Mouse (Mus musculus) intestine, postnatal 0 days (tissue): Measurements from ENCODE around the gene Ascc3. TPM values are rescaled to one million over a fixed set of nuclear protein-coding genes. Genes with fewer than 3 reads are reported as not detected.

Source experiments
- ATAC-seq: fragments of 200-750 bp; cut with Nextera tagmentation; 2 replicates; pipeline ENCODE4 v1.8.0; 2017; ENCODE audit warnings: mild to moderate bottlenecking, moderate TSS enrichment, moderate library complexity
- H3K27ac ChIP-seq: fragments of 300-500 bp; sonication (generic); 2 replicates; pipeline ENCODE4 v1.5.1; 2014; ENCODE audit warnings: mild to moderate bottlenecking, low read depth, low read length, moderate library complexity
- H3K27me3 ChIP-seq: fragments of 300-500 bp; sonication (generic); replicated peaks from 2 replicates; pipeline ENCODE4 v1.6.1; 2014; ENCODE audit warnings: low read length, mixed read lengths; ENCODE audit not compliant: control insufficient read depth, insufficient read depth
- H3K36me3 ChIP-seq: fragments of 300-500 bp; sonication (generic); 2 replicates; pipeline ENCODE4 v1.6.1; 2014; ENCODE audit warnings: mild to moderate bottlenecking, moderate library complexity; ENCODE audit not compliant: control insufficient read depth, insufficient read depth
- H3K4me1 ChIP-seq: fragments of 300-500 bp; sonication (generic); replicated peaks from 2 replicates; pipeline ENCODE4 v1.6.1; 2014; ENCODE audit warnings: antibody characterized with exemption, low read length, mixed read lengths; ENCODE audit not compliant: control insufficient read depth, insufficient read depth
- H3K4me2 ChIP-seq: fragments of 300-500 bp; sonication (generic); replicated peaks from 2 replicates; pipeline ENCODE4 v1.6.1; 2014; ENCODE audit warnings: low read depth, mild to moderate bottlenecking, moderate library complexity
- H3K4me3 ChIP-seq: fragments of 300-500 bp; sonication (generic); 2 replicates; pipeline ENCODE4 v1.5.1; 2014; ENCODE audit warnings: low read depth, low read length
- H3K9ac ChIP-seq: fragments of 300-500 bp; sonication (generic); 2 replicates; pipeline ENCODE4 v1.6.1; 2014; ENCODE audit warnings: mild to moderate bottlenecking, low read depth, low read length
- H3K9me3 ChIP-seq: fragments of 300-500 bp; sonication (generic); 2 replicates; pipeline ENCODE4 v1.6.1; 2016; ENCODE audit warnings: mixed run types; ENCODE audit not compliant: control insufficient read depth
- CTCF ChIP-seq: sonication (generic); IDR thresholded peaks from 2 replicates; pipeline ENCODE4 v1.5.1; 2016; ENCODE audit warnings: low read depth, mild to moderate bottlenecking, control low read depth, antibody characterized with exemption, moderate library complexity
- WGBS: fragments of 180-500 bp; shearing (Covaris S2); extraction: QIAGEN DNeasy Blood & Tissue Kit; methylation state at CpG from one replicate; pipeline ENCODE4 v1.1.7; 2014; 5-methylcytosine and 5-hydroxymethylcytosine counted together
- polyA plus RNA-seq: library from polyadenylated mRNA; unstranded; fragments of >200 nt; fragmentation: Nextera tagmentation; extraction: Ambion mirVana; gene quantifications from 2 replicates; pipeline ENCODE4 v1.2.1, GENCODE M21; 2015

Gene Ascc3
- polyA plus RNA-seq, 1 experiment from 2014 or later: 11.2 TPM

- Histone ChIP-seq H3K27me3 (no peaks in the 10 kb centered on the region), H3K9ac (no peak overlapping the region), H3K4me2 (no peak overlapping the region), H3K9me3 (no peaks in the 10 kb centered on the region), H3K4me3 (no peak overlapping the region), H3K36me3 (peaks cover 9% of the 10 kb centered on the region; the same call in 1 of the 2 replicates), H3K27ac (no peak overlapping the region), H3K4me1 (no peaks in the 10 kb centered on the region)
- ATAC-seq: no peak
- no peak for TF ChIP-seq CTCF
Measured at GRCm38 (mm10) chr10:50826829-50827228, 234.4 kb downstream of the Ascc3 start.

- Histone ChIP-seq H3K27ac (no peak overlapping the region), H3K4me1 (no peaks in the 10 kb centered on the region), H3K4me3 (no peak overlapping the region), H3K27me3 (no peaks in the 10 kb centered on the region), H3K9ac (no peak overlapping the region), H3K9me3 (no peaks in the 10 kb centered on the region), H3K4me2 (no peak overlapping the region), H3K36me3 (no peaks in the 10 kb centered on the region)
- no peak for ATAC-seq
- 92% methylated on average over 2 of the region's 2 CpGs for WGBS
- TF ChIP-seq CTCF: no peak
Measured at GRCm38 (mm10) chr10:50834533-50834932, 242.1 kb downstream of the Ascc3 start.

- no peak for ATAC-seq
- Histone ChIP-seq H3K9ac (no peak overlapping the region), H3K4me3 (no peak overlapping the region), H3K36me3 (peaks cover 6% of the 10 kb centered on the region; the same call in 1 of the 2 replicates), H3K27ac (no peak overlapping the region), H3K4me2 (no peak overlapping the region), H3K4me1 (no peaks in the 10 kb centered on the region), H3K9me3 (no peaks in the 10 kb centered on the region), H3K27me3 (no peaks in the 10 kb centered on the region)
- no peak for TF ChIP-seq CTCF
- WGBS: 97% methylated on average over 3 of the region's 3 CpGs
Measured at GRCm38 (mm10) chr10:50843363-50843762, 250.9 kb downstream of the Ascc3 start.

GRCm38 (mm10) chr10:50868202-50868601 is 275.7 kb downstream of the Ascc3 start:
- WGBS: 77% methylated on average over 4 of the region's 4 CpGs
- Histone ChIP-seq H3K9me3 (no peaks in the 10 kb centered on the region), H3K36me3 (no peaks in the 10 kb centered on the region), H3K9ac (no peak overlapping the region), H3K4me1 (no peaks in the 10 kb centered on the region), H3K4me3 (no peak overlapping the region), H3K27me3 (no peaks in the 10 kb centered on the region), H3K27ac (no peak overlapping the region), H3K4me2 (no peak overlapping the region)
- ATAC-seq: no peak
- TF ChIP-seq CTCF: no peak

DNA sequence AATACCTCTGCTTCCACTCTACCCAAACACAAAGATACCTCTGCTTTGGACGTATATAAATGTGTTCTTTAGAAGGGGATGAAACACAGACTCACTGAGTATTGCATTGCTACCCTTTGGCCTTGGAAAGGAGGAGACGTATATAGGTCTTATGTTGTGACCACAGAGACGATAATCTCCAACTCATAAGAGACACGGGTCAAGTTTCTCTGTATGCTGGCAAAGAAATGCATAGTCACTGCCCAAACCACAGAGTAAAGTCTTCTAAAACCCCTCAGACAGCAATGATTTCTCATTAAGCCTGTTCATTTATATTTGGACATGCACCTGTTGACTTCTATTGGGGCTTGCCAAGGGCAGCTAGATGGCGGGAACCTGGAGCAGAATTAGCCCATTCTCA is 284.5 kb downstream of the Ascc3 start:
- H3K27ac ChIP-seq: no peak overlapping the region
- H3K36me3 ChIP-seq: no peaks in the 10 kb centered on the region
- no peak overlapping the region for H3K4me3 ChIP-seq
- no peaks in the 10 kb centered on the region for H3K27me3 ChIP-seq
- no peak overlapping the region for H3K4me2 ChIP-seq
- H3K9me3 ChIP-seq: no peaks in the 10 kb centered on the region
- no peak for TF ChIP-seq CTCF
- WGBS: 83% methylated on average over 5 of the region's 5 CpGs
- no peaks in the 10 kb centered on the region for H3K4me1 ChIP-seq
- no peak for ATAC-seq
- no peak overlapping the region for H3K9ac ChIP-seq

DNA sequence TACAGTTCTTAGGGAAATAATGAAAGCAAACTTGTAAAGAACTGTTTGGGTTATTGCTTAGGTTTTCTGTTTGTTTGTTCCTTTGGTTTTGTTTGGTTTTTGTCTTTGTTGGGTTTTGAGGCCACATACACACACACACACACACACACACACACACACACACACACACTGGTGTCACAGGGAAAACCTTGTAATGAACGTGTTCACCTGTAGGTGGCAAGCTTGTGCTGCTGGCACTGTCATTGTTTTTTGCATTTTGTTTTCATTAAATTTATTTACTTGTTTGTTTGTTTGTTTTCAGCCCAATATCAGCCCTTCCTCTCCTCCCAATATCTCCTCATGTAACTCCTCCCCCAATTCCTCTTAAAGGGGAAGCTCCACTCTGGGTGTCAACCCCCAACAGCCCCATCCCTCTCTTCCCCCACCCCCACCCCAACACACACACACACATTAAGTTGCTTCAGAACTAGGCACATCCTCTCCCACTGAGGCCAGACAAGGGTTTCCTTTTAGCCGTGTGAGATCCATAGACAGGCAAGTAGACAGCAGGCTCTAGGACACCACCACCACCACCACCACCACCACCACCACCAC is 289.1 kb downstream of the Ascc3 start:
- WGBS: 38% methylated on average over 2 of the region's 2 CpGs
- H3K4me1 ChIP-seq: no peaks in the 10 kb centered on the region
- no peak overlapping the region for H3K4me3 ChIP-seq
- H3K27me3 ChIP-seq: no peaks in the 10 kb centered on the region
- H3K36me3 ChIP-seq: no peaks in the 10 kb centered on the region
- ATAC-seq: no peak
- no peak overlapping the region for H3K4me2 ChIP-seq
- TF ChIP-seq CTCF: peak; percentile 71
- H3K9ac ChIP-seq: no peak overlapping the region
- no peak overlapping the region for H3K27ac ChIP-seq
- H3K9me3 ChIP-seq: no peaks in the 10 kb centered on the region

DNA sequence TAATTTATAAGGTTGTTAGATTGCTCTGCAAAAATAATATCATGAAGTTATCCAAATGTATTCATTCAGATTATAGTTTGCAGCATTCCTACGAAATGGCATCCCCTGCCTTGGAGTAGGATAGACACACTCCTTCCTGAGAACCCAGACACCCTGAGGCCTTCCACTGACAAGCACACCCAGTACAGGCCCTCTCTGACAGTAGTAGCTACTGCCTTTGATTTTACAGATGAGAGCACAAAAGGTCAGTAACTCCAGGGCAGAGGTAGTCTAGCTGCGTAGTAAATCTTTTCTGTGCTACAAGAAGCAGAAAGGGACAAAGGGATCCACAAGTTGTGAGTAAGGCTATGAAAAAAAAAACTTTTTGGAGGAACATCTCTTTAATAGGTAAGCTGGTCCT is 289.9 kb downstream of the Ascc3 start:
- no peak overlapping the region for H3K4me3 ChIP-seq
- H3K4me2 ChIP-seq: no peak overlapping the region
- H3K9ac ChIP-seq: no peak overlapping the region
- H3K27ac ChIP-seq: no peak overlapping the region
- no peak for ATAC-seq
- H3K36me3 ChIP-seq: no peaks in the 10 kb centered on the region
- no peak for TF ChIP-seq CTCF
- 88% methylated on average over 2 of the region's 2 CpGs for WGBS
- no peaks in the 10 kb centered on the region for H3K27me3 ChIP-seq
- no peaks in the 10 kb centered on the region for H3K9me3 ChIP-seq
- H3K4me1 ChIP-seq: no peaks in the 10 kb centered on the region
